Mouse (Mus musculus): Measurements from ENCODE around the gene Glmp.
"Not testable (repeated sequence)": the region's sequence is repeated elsewhere in the genome, so short reads cannot be mapped to it uniquely, and the experiment has no call there.

Glmp gene

DNA sequence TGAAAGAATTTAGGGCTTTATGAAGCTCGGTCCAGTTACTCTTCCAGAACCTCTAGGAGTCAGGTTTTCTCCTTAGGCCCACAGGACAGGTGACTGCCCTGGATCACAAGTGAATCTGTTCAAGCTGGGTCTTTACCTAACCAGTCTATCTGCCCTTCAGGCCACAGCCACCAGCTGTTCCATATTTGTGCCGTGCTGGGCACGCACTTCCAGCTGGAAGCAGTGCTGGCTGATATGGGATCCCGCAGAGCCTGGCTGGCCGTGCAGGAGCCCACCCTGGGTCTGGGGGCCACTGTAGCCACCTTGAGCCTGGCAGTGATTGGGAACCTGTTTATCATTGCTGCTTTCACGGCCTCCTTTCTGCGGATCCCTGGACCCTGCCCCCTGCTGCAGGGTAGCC is 51.8 kb downstream of the Glmp start:
- DNase-seq (ENCODE audit: low spot score), result not testable (repeated sequence)

- not testable (repeated sequence) for DNase-seq (ENCODE audit: low spot score)
These were observed 53.8 kb downstream of the Glmp start, which contains the start of gene Bglap2 for GRCm38 (mm10) chr3:88378599-88378998. TSS of gene Bglap2 (minus strand) at chr3:88378699.

All from embryo, embryonic 10 days (tissue).